In genomic region chr17:9905501-9906462, GRCm38 (mm10) we compare ENCODE assay signal across 7 mouse cellular contexts.
DNase-seq lines count a peak whose midpoint lies in the region; ATAC-seq and TF ChIP-seq lines count a peak whose summit lies in the region.

No protein-coding gene starts in this region.

- H3K36me3 ChIP-seq in forebrain, postnatal 0 days (ENCODE audit: insufficient read depth): no peaks in the 10 kb centered on the region
- H3K36me3 ChIP-seq in intestine, postnatal 0 days (ENCODE audit: control insufficient read depth, insufficient read depth): no peaks in the 10 kb centered on the region
- H3K36me3 ChIP-seq in limb, embryonic 14.5 days (ENCODE audit: control insufficient read depth, insufficient read depth, low read length): no peaks in the 10 kb centered on the region

- DNase-seq in Muller cell, postnatal 12 days (ENCODE audit: inconsistent ontology term): peak; percentile 95
- peak; percentile 83 for DNase-seq in brain, embryonic 18.5 days (ENCODE audit: low read depth, low spot score)
- peak; percentile 87 for DNase-seq in forebrain, postnatal 0 days
- peak; percentile 48 for DNase-seq in limb, embryonic 14.5 days (ENCODE audit: low spot score)
- peak; percentile 89 to 91 for DNase-seq in right cerebral cortex, postnatal 10 days (ENCODE audit: low spot score in 2 of 2)
- no peak for DNase-seq in spleen, adult 12 weeks (ENCODE audit: low spot score)

- no peak for TF ChIP-seq POLR2A in limb, embryonic 14.5 days (IDR thresholded peaks at IDR 0.05; ENCODE audit: borderline replicate concordance, extremely low read depth, insufficient read depth, insufficient read length)

- H3K9ac ChIP-seq in forebrain, postnatal 0 days: peak overlapping the region; percentile 28
- H3K9ac ChIP-seq in intestine, postnatal 0 days (ENCODE audit: low read depth, low read length): no peak overlapping the region
- H3K9ac ChIP-seq in limb, embryonic 14.5 days (ENCODE audit: low read depth, low read length, severe bottlenecking): peak overlapping the region; percentile 40

- no peaks in the 10 kb centered on the region for H3K9me3 ChIP-seq in forebrain, postnatal 0 days (ENCODE audit: low read length)
- H3K9me3 ChIP-seq in intestine, postnatal 0 days (ENCODE audit: control insufficient read depth): no peaks in the 10 kb centered on the region
- H3K9me3 ChIP-seq in limb, embryonic 14.5 days (ENCODE audit: control insufficient read depth, low read length): no peaks in the 10 kb centered on the region

- peak overlapping the region; percentile 24 for H3K4me3 ChIP-seq in forebrain, postnatal 0 days (ENCODE audit: low read depth, low read length)
- H3K4me3 ChIP-seq in intestine, postnatal 0 days (ENCODE audit: low read depth, low read length): no peak overlapping the region
- peak overlapping the region; percentile 14; the same call in 1 of the 2 replicates for H3K4me3 ChIP-seq in limb, embryonic 14.5 days (replicated peaks; ENCODE audit: low read length)

- peaks cover 25% of the 10 kb centered on the region for H3K4me1 ChIP-seq in forebrain, postnatal 0 days (ENCODE audit: insufficient read depth)
- H3K4me1 ChIP-seq in intestine, postnatal 0 days (replicated peaks; ENCODE audit: control insufficient read depth, insufficient read depth, low read length): no peaks in the 10 kb centered on the region
- H3K4me1 ChIP-seq in limb, embryonic 14.5 days (ENCODE audit: control insufficient read depth, insufficient read depth, low read length): peaks cover 28% of the 10 kb centered on the region

- H3K27ac ChIP-seq in forebrain, postnatal 0 days (ENCODE audit: low read depth, low read length): peak overlapping the region; percentile 75
- no peak overlapping the region for H3K27ac ChIP-seq in intestine, postnatal 0 days (ENCODE audit: low read depth, low read length)
- H3K27ac ChIP-seq in limb, embryonic 14.5 days (replicated peaks; ENCODE audit: low read depth, low read length): no peak overlapping the region

- peak; percentile 89 for ATAC-seq in forebrain, postnatal 0 days
- ATAC-seq in intestine, postnatal 0 days: no peak
- 0 out of 2 replicates have a peak, but pooled peaks have one; percentile 39 for ATAC-seq in limb, embryonic 14.5 days (ENCODE audit: low FRiP score, low read depth)

- no peak for TF ChIP-seq CTCF in forebrain, postnatal 0 days (IDR thresholded peaks at IDR 0.05; ENCODE audit: low read depth)
- no peak for TF ChIP-seq CTCF in intestine, postnatal 0 days (IDR thresholded peaks at IDR 0.05; ENCODE audit: low read depth)

- no peaks in the 10 kb centered on the region for H3K27me3 ChIP-seq in forebrain, postnatal 0 days (ENCODE audit: insufficient read depth, low read length)
- no peaks in the 10 kb centered on the region for H3K27me3 ChIP-seq in intestine, postnatal 0 days (replicated peaks; ENCODE audit: control insufficient read depth, insufficient read depth, low read length)
- no peaks in the 10 kb centered on the region for H3K27me3 ChIP-seq in limb, embryonic 14.5 days (ENCODE audit: control insufficient read depth, insufficient read depth, low read length)

- peak overlapping the region; percentile 49 for H3K4me2 ChIP-seq in forebrain, postnatal 0 days (ENCODE audit: low read depth)
- H3K4me2 ChIP-seq in intestine, postnatal 0 days (replicated peaks; ENCODE audit: low read depth): peak overlapping the region; percentile 21; the same call in 1 of the 2 replicates
- H3K4me2 ChIP-seq in limb, embryonic 14.5 days (replicated peaks; ENCODE audit: low read depth, low read length, severe bottlenecking): peak overlapping the region; percentile 47

- 2% methylated on average over 12 of the region's 12 CpGs for WGBS in forebrain, postnatal 0 days
- WGBS in intestine, postnatal 0 days: 16% methylated on average over 12 of the region's 12 CpGs
- 11% methylated on average over 12 of the region's 12 CpGs for WGBS in limb, embryonic 14.5 days
